Mouse (Mus musculus) heart, adult 9 months (tissue): Measurements from ENCODE around the gene Gprc5c.

Experiments
- DNase-seq, 2 experiments: peaks; one replicate each; pipeline ENCODE4 v3.0.0; 2022; ENCODE audit warnings: low spot score in 2 of 2

The Gprc5c gene

DNA sequence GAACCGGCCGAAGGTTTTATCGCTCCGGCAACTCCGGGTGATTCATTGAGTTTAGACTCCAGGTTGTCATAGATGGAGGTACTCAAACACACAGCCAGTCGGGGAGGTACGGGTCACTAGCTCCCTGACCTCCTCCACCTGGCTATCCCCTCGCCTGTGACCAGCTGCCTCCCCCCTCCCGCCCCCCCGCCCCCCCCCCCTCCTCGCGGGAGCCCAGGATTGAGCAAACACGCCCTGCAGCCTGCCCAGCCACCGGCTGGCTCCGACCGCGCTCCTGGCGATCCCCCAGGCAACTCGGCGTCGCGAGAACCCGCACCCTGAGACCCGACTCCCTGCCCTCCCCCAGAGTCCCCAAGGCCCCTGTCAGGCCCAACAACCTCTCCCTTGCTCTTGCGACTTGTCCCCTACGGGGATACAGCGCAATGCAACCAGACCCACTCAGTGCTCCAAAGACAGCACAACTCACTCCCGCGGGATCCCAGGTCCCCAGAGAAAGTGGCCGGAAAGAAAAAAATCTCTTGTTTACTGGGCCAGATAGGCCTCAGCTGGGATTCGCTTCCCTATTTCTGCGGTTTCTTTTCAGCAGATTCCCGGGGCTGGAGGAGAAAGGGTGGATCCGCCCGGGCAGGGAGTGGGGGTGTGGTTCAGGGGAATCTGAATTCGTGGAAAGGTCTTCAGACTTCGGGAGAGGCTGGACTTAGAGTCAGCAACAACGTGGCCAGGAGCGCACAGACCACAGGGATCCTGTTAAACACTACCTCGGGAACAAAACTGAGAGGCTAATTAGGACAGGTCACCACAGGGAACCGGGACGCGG lies at the start of gene Gprc5c:
Gene Gprc5c, plus strand, starts transcription at position 701 of the 817 bp plus-strand sequence.
- DNase-seq: peak; percentile 69 to 78

DNA sequence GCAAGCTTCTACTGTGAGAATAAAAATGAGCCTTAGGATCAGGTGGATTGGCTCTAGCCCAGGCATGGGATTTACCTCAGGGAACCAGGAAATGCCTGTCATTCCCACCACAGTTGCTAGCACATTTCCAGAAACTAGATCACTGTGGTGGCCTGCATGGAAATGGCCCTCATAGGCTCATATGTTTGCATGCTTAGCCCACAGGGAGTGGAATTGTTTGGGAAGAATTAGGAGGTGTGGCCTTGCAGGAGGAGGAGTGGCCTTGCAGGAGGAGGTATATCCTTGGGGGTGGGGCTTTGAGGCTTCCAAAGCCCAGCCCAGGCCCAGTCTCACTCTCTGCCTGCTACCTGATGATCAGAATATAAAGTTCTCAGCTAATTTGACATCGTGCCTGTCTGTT lies 49.0 kb upstream of the Gprc5c start:
- no peak for DNase-seq

DNA sequence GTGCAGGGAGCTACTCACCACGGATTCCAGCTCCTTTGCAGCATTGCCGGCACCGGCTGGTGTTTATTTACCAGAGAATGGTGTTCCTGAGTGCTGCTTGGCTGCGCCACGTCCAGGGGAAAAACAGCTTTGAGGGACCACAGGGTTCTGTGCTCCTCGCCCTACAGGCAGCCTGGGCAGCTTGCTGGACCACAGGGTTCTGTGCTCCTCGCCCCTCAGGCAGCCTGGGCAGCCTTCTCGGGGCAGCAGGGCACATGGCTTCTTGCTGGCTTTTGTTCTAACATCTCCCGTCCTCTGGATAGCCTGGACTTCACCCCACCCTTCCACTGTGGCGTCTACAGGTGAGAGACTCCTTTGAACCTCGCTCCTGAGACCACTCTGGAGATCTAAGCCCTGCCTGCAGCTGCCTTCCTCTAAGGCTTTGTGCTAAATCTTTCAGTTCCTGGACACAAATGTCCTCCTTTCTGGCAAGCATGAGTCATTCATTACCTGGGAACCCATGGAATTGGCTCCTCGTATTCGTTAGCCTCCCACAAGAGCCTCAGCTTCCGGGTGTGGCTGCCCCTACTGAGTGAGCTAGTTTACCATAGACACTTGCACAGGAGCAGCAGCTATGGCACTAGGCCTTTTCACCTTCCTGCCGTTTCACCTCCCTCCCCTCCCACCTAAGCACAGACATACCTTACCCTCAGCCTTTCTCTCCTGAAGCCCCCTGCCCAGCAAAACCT lies 48.2 kb upstream of the Gprc5c start:
- no peak for DNase-seq

DNA sequence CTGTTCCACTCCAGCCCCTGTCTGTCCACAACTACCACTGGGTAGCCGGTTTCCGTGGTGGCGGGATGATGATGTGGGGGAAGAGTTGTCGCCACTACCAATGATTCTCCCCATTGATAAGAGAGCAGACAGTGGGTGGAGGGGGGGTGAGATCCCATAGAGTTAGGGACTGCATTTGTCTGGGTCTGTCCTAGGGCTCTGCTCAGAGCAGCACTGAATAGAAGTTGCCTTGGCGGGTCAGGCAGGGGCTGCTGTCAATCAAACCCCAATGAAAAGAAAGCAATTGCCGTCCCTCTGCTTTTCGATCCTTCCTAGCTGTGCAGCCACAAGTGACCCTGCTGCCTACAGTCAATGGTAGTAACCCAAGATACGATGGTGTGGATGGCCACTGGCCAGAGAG lies 47.0 kb upstream of the Gprc5c start:
- no peak for DNase-seq

DNA sequence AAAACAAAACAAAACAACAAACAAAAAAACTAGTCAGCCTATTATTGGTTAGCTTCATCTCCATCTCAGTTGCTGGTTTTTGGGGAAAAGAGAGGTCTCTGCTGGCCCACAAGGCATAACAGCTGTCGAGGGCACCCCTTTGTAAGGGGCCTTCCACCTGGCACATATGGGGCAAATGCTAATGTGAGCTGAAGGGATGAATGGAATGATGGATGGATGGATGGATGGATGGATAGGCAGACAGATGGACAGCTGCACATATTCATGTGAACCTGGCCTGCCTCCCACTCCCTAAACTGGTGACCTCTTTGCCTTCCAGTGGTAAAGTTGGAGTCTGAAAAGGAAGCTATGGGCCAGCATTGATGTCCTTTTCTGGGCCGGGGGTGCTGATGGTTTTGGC lies 43.9 kb upstream of the Gprc5c start:
- no peak for DNase-seq

DNA sequence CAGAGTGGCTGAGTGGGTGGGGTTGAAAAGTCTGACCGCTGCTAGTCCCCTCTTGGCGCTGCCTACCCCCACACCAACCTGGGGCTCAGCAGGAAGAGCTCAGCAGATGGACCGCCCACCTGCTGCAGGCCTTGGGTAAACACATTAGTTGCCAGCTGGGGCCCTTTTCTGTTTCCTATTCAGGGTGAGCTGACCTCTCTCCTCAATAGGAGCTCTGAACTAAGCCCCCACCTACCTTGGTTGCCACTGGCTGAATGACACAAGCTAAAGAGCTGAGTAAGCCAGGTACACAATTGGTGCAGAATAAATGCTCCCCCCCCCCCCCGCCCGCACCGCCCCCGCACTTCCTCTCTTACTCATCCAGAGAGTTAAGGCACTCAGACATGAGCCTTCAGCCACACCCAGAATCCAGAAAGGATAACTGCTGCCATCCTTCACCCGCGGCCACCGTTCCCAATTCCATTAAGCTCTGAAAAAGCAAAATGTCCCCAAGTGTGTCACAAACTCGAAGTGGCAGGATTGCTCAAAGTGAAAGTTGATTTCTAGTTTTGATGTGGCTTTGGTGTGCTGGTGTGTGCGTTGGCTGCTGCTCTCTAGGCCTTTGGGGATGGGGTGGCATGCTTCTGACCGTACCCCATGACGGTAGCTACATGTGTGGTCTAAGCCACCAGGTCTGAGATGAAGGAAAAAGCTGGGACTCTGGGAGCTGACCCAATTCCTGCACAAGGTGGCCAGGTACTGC lies 43.1 kb upstream of the Gprc5c start:
- no peak for DNase-seq

DNA sequence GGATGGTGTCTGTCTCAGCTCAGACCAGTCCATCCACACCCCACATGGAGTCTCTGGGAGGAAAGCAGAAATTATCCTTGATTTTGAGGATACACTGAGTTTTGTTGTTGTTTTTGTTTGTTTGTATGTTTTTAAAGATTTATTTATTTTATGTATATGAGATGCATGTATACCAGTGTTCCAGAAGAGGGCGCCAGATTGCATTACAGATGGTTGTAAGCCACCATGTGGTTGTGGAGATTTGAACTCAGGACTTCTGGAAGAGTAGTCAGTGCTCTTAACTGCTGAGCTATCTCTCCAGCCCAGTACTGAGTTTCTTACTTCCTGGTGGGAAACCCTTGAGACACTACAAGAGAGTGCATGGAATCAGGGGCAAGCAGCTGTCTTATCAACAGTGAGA lies 41.6 kb upstream of the Gprc5c start:
- DNase-seq: no peak

DNA sequence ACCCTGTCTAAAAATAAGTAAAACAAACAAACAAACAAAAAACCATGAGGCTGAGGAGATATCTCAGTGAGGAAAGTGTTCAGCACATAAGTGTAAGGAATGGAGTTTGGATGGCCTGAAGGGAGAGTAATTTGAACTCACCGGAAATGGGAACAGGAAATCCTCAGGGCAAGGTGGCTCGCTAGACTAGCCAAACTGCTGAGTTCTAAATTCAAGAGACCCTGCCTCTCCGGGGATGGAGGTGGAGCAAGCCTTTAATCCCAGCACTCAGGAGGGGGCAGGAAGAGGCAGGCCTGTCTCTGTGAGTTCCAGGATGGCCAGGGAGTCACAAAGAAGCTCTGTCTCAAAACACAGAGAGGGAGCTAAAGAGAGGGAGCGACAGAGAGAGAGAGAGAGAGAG lies 40.6 kb upstream of the Gprc5c start:
- no peak for DNase-seq

DNA sequence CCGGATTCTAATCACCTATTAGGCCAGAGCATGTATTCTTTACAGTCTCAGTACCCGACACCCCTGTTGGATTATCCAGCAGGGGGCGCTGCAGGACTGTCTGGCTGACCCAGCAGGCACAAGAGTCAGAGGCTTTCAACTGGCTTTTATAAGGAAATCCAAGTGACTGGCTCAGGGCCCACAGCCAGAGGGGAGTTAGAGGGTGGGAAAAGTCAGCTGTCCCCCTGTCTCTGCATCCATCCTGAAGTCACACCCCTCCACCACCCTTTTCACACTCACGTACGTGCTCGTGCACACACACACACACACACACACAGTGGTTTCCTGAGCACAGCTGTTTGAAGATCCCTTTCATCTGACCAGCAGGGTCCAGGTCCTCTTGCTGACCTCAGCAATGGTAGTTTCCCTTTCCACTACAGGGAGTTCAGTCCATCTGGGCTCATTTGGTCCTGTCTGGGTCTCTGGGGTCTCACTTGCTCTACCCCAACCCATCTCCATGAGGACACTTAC lies 38.2 kb upstream of the Gprc5c start:
- DNase-seq: peak; percentile 59 to 82

DNA sequence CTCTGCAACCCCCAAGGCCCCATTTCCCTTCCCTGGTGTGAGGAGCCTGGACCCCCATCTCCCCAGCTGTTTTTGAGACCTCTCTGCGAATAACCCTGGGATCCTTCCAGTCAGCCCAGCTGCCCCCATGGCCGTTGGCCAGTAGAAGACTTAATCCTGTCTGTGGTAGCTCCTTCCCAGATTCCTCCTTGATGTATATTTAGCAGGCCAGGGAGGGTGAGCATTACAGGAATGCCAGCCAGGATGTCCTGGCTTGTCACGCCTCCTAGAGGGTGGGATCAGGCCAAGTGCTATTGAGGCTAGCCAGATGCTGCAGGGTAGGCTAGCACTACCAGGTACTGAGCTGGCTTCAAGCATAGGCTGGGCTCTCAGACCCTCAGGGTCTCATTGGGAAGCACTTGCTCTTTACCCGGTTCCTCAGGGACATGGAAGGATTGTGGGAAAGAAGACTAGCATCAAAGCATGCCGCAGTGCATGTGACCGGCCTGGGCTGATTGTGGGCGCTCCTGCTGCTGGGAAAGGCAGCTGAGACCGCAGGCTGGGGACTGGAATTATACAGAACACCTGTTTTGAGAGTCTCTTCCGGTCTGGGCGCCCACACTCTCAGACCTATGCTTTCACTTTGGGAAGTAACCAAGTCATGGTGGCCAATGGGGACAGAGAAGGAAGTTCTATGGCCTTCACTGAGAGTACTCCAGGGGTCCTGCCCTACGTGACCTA lies 35.9 kb upstream of the Gprc5c start:
- DNase-seq: no peak

DNA sequence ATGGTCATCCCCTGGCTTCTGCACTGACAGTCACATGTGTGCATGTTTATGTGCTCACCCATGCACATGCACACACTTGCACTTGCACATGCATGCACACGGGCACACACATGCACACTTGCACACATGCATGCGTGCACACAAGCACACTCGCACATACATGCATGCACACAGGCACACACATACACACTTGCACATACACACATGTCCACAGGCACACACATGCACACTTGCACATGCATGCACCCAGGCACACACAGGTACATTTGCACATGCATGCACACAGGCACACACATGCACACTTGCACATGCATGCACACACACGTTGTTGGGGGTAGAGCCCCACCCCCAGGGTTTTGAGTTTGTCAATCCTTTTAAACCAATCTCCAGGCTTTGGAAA lies 34.0 kb upstream of the Gprc5c start:
- DNase-seq: no peak

DNA sequence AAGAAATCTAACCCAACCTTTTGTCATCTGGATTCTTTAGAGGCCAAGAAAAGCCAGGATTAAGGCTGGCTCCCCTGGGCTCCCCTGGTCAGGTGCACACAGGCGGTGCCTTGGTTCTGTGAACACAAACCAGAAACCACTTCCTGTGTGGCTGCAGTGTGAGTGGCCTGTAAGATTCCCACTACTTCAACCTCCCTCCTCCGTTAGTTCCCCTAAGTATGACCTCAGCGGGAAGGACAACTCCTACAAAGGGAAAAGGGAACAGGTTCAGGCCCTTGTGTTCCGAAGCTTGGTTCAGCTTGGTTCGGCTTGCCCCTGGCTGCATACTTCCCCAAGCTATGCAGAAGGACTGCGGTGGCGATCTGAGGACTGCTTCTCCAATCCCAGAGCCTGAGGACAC lies 32.8 kb upstream of the Gprc5c start:
- DNase-seq: peak in 1 of 2 experiments; percentile 46

DNA sequence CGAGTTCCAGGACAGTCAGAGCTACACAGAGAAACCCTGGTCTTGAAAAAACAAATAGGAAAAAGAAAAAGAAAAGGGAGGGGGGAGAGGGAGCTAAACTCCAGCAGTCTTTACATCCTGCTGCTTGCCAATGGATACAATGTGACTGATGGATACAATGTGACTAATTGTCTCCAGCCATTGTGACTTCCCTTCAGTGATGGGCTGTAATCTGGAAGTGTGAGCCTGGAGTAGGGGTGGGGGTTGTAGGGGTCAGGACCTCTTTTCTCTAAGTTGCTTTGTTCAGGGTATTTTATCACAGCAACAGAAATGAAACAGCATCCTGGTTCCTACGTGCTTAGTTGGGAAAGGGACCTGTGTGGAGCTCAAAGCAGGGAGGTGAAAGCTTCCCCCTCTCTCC lies 31.8 kb upstream of the Gprc5c start:
- DNase-seq: no peak

DNA sequence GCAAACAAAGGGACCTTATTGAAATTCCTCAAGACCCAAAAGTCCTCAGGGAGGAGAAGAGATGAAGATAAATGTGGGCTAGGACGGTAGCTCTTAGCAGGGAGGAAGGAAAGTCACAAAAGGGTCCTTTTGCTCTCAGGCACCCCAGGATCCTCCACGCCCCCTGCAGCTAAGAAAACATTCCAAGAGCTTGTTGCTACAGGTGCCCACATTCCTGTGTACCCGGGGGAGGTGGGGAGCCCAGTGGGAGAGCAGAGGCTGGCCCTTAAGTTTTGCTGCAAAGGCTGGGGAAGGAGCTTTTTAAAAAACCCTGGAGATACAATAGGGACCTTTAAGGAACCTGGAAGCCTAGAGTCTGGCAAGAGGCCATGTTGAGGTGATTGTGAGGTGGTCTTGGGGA lies 30.5 kb upstream of the Gprc5c start:
- no peak for DNase-seq

DNA sequence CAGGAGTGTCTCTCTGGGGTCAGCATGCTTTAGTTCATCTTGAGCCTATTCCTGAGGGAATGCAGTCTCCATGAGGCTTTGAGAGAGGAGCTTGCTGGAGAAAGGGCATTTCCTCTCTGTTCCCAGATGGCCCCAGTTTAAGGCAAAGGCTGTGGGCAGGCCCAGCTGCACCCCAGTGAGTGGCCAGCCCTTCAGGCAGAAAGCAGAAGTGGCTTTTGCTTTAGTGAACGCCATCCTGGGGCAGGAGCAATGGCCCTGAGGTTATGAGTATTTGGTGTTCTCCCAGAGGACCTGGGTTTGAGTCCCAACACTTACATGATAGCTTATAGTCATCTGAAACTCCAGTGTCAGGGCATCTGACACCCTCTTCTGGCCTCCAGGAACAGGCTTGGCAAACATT lies 29.6 kb upstream of the Gprc5c start:
- DNase-seq: no peak

DNA sequence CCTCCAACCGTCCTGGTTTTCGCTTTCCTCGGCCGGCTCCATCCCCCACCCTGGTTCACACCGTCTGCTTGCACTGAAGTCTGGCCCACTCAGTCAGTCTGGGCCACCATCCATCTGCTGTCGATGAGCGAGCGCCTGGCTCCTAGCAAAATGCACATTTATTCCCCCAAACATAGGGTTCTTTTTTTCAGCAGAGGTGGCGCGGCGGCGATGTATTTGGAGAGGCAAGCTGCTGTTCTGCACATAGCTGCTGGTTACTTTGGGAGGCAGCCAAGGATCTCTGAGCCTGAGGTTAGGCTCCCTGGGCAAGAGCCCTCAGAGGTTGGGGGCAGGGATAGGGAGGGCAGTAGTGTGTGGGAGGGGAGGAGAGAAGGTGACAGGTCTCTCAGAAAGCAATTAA lies 28.2 kb upstream of the Gprc5c start:
- no peak for DNase-seq

DNA sequence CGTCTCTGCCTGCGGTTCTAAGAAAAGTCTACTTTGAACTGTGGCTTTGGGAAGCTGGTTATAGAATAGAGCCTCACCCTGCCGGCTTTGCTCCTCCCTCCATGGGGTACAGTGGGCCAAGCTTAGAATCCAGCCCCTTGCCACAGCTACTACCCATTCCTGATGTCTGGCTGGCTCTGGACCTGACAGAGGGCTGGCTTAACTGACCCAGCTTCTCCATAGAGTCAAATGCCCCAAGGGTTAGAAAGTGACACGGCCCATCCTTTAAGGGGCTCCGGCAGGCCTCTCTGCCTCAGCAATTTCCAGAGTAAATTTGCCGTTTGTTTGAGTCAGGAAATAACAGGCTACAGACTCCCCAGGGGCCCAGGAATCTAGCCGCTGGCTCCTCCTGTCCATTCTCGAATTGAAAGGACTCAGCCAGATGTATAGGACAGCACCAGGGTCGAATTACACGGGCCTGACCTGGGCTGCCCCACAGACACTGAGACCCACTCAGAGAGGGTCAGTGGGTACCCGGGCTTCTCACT lies 27.7 kb upstream of the Gprc5c start:
- DNase-seq: no peak

DNA sequence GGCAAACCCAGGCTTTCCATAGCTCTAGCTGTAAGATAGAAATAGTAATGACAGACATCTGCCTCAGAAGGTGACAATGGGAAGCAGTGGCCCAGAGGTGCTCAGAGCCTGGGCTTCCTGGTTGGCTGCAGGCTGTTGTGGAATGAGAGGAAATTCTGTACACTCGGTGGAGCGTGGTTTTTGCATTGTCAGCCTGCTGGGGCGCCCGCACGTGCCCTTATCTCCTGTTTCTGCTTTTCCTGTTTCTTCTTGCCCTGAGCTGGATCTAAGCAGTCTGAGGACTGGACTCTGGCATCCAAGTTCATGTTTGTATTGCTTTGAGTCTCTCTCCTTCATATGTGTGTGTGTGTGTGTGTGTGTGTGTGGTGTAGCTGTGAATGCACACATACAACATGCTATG lies 24.3 kb upstream of the Gprc5c start:
- DNase-seq: no peak

DNA sequence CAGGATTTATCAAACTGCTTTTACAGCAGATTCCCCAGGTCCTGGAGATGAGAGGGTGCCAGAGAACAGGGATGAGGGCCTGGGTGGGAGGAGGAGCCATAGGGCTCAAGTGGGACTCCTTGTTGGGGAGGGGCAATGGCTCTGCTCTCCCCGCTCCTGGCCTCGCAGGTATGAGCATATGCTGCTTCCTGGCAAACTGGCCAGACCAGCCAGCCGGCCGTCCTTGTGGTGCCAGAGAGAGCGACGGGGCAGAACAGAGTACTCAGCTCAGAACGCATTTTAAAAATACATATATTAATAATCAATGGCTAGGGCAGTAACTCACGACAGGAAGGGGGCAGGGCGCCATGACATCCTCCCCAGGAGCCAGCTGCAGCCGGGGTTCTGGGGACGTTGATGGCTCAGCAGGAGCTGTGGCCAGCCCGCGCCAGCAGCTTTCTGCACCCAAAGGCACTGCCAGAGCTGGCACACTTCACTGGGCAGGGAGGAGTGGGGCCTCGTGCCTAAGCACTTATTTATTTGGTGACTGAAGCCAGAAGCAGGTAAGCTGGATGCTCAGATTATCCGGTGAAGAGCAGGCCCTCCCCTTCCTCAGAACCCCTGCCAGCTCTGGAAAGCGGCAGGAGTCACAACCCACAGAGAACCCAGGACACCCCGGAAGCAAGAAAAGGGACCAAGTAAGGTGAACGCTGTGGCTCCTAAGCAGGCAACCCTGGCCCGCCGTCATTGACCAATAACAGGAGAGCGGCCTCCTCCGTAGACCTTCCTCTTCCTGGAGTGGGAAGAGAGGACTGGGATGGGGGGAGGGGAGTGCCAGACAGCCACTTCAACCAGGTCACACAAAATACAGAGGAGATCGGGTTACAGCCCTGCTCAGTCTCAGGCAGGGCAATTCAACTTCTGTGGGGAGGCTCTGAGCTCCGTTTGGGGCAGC lies 21.2 kb upstream of the Gprc5c start:
- peak; percentile 52 to 69 for DNase-seq

DNA sequence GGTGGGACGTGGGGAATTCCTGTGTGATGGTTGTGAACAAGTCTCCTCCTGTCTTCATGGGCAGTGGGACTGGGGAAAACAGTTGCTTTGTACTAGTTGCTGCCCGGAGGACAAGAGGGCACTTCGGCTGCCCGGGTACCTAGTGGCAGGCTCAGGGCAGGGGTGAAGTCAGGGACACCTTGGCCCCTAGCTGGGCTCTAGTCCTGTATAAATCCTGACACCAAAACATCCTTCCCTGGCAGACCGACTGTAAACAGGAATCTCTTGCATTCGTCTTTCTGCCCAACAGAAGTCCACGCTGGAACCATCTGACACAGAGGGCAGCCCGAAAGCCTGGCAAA lies 20.5 kb upstream of the Gprc5c start:
- no peak for DNase-seq

DNA sequence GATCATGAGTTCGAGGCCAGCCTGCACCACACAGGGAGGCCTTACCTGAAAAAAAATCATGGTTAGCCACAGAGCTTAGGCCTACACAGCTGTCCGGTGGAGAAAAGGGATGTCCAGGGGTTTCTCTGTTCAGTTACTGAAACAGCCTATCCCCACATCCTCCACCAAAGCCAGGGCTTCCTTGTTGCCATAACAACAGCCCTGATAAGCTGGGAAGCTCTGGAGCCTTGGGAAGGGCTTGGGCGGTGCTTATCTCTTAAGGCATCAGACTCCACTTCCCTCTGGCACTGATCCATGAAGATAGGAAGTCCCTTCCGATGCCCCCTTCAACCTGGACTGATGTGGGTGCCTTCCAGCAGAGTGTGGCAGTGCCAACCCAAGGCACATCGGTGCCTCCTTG lies 17.8 kb upstream of the Gprc5c start:
- DNase-seq: no peak
